Mouse (Mus musculus) adrenal gland, adult (tissue): ENCODE measurements around the gene Mgat4d.
"Not testable (repeated sequence)": the region's sequence is repeated elsewhere in the genome, so short reads cannot be mapped to it uniquely, and the experiment has no call there.

Experiments
- DNase-seq, 2 experiments: peaks; one replicate each; pipeline ENCODE4 v3.0.0; 2022 to 2023; ENCODE audit warnings: low spot score in 1 of 2; ENCODE audit not compliant: inconsistent age in 2 of 2

Gene Mgat4d

DNA sequence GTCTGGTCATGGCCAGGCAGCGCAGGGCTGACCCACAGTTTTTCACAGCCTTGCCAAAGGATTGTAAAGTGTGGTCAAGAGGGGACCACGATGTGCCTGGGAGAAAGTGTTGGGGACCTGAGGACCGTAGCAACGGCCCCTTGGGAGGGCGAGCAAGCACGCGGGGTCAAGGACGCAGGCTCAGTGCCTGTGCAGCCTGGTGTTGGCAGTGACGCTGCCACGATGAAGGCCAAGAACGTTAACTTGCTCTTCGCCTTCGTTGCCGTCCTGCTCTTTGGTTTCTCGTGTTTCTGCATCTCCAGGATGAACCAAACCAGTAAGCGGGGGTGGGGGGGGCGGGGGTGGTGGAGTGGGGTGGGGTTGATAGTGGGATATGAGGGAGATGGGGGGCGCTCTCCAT lies at the start of gene Mgat4d:
TSS of gene Mgat4d (plus strand) at position 209 of the 400 bp plus-strand sequence.
- DNase-seq = no peak

DNA sequence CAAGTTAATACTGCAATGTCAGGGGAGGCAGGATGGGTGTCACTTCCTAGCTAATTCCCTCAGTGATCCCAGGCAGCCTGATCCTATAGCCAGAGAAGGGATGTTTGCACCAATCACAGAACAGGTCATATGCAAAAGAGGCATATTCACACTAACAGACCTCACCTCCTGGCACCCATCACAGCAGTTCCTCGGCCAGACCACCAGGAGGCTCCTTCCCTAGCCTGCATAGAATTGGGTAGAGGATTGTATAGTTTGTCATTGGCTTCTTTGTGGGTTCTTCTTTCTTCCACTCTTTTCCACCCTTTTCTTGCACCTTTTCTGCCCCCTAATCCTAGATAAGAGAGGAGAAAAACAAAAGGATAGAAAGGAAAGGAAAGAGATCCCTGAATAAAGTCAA lies 48.1 kb upstream of the Mgat4d start:
- DNase-seq = peak in 1 of 2 experiments; percentile 54

DNA sequence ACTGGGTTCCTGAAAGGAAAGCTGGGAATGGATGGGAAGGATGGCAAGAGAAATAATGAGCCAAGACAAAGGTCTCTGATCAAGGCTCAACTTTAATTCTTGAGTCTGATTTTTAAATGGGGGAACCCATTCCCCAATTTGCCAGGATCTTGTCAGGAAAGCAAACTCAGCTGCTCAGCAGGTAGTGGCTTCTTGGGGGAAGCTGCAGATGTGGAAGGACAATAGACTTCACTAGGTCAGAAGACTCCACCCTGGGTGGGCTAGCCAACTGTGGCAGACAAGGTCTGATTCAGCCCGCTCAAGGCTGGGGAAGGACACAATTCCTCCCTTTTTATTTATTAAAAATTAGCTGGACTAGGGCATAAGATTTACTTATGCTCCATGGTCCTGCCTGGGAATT lies 43.3 kb upstream of the Mgat4d start:
- DNase-seq = no peak

DNA sequence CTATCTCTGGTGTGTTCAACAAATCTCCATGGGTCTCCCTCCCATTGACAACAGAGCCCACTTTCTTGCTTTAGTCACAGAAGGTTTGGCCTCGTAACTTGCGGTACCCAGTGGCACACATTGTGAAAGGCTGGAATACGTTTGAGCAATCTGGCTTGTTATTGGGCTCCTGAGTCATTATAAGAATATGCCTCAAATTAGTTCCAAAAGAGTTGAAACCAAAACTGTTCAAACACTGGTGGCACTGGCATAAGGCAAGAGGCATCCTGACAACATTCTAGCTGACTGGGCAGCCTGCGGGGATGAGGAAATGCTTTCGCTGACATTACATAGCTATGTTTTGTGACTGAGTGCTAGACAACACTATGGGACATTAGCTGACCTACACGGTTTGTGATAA lies 38.4 kb upstream of the Mgat4d start:
- peak in 1 of 2 experiments; percentile 45 for DNase-seq

DNA sequence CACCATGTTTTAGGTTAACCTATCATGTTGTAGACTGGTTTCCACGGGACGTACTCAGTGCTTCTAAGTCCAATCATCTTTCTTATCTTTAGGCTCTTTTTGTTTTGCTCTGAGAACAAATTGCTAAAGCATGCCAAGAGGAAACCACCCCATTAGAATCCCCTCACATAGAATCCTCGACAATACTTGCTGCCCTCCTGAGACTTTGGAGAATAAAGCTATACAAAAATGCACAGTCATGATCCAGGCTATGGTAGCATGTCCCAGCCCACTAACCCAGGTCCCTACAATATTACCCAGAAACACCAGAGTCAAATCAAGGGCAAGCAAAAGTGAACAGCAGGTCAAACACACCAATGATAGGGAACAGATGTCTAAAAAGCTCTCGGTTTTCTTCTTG lies 33.2 kb upstream of the Mgat4d start:
- DNase-seq = not testable (repeated sequence)

DNA sequence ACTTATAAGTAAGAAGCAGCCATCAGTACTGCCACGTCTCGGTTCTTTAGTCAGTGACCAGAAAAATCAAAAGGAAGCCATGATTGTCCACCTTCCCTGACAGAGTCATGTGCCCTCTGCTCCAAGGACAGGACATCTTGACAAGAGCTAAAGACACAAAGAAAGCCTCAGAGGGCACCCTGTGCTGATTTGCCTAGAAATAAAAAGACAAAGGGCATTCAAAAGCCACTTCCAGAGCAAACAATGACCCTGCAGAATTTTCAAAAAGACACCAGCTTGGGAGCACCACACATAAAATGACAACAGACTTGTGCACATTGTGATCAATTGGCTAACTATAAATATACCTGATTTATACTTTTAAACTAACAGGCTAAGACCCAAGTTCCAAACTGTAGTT lies 32.6 kb upstream of the Mgat4d start:
- no peak for DNase-seq

DNA sequence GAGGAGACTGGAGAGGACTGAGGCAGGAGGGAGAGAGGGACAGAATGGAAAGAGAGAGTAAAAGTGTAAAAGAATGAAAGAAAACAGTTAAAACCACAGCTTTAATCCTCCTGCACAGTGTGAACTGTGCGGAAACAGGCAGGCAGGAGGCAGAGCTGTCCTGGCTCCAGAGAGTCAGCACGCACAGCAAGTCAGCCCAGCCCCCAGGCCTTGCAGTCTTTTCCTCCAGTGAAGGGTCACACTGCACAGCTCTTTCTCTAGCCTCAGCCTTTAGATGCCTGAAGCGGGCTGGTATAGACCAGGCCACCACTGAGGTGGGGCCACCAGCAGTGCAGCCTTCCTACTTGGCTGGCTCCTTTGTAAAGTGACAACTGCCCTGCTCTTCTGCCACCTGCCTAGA lies 27.7 kb upstream of the Mgat4d start:
- DNase-seq = no peak

DNA sequence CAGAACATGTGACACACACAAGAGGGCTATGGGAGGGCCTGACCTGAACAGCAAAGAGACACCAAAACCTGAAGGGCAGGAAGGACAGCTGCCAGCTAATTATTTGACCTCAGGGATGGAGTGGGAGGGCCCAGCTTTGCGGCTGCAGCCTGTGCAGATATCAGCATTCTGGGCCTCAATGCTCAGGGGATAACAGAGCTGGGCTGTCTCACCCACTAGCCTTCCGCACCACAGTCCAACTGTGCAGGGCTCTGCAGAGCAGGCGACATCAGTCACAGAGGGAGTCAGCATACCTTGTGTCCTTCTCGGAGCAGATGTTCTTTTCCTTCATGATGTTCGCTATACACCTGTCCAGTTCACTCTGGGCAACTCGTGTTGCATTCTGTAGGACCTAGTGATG lies 25.9 kb upstream of the Mgat4d start:
- DNase-seq = no peak

DNA sequence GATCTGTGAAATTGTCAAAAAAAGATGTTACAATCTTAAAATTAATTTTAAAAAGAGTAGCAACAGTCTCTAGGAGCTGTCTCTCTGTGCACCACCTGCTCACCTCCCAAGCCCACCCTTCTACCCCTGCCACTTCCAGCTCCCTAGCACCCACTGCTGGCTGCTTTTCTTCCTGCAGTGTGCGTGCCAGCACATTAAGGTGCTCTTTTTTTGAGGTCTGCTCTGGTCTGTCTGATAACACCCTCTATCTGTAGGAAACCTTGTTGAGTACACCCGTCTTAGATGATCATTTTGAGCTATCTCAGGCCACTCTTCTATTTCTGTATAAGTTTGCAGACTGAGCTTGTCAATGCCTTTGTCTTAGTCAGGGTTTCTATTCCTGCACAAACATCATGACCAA lies 25.2 kb upstream of the Mgat4d start:
- no peak for DNase-seq

DNA sequence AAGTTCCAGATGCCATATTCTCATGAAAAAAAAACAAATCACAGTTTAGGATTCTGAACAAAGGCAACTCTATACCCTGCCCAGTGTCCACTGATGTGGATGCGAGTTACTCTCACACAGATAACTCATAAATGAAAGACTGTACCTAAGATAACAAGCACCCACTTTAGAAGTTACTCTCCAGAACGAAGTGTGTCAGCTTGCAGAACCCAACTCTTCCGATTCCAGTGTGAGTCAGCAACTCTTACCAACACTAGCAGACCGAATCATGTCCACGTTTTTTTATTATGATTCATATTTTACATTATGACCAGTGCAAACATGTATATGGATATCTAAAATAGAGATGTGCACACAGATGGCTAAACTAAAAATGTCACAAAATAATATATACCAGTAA lies 20.4 kb upstream of the Mgat4d start:
- DNase-seq = no peak

DNA sequence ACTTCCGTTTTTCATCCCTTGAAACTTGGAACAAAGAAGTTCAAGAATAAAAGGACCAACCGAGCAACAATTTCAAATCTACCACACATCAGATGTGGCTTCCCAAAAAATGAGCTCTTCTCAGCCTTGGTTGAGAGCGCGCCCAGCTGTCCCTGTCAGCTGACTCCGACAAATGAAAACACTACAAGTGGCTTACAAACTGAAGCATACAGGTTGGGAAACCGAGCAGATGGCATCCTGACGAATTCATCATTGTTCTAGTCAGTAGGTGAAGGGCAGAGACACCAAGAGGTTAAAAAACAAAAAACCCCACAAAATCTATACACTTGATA lies 16.7 kb upstream of the Mgat4d start:
- DNase-seq = no peak

DNA sequence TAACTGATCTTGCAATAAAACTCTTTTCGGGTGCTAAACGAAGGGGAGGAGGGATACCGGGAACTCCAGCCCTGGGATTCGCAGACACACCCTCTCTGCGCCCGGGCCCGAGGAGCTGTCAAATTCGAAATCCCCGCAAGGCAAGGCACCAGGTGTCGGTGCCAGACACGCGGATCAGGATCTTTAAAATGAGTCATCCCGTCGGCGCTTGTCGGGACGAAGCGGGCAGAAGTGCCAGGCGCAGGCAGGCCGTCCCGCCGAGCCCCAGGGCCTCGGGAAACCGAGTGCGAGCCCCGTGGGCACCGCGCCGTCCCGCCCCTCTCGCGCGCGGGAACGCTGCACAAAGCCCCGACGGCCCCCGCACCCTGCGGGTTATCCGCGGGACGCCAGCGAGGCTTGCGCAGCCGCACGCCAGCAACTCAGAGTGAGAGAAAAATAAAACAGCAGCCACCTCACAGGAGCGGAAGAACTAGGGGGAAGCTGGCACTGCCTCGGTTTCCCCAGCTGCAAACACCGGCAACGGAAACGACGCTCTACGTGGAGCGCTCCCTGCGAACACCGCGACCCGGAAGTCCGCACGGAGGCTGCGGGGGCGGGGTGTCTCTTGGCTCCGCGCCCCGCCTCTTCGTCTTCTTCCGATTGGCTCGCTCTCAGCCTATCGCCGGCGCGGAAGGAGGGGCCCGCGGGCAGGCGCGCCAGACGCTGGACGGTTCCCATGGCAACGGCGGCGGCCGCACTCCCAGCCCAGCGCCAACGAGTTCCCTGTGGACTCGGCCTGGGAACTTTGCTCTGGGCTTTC lies 16.2 kb upstream of the Mgat4d start, which contains the start of gene Elmod2:
TSS of gene Elmod2 (minus strand) at position 588 of the 799 bp plus-strand sequence.
- DNase-seq = peak; percentile 99

DNA sequence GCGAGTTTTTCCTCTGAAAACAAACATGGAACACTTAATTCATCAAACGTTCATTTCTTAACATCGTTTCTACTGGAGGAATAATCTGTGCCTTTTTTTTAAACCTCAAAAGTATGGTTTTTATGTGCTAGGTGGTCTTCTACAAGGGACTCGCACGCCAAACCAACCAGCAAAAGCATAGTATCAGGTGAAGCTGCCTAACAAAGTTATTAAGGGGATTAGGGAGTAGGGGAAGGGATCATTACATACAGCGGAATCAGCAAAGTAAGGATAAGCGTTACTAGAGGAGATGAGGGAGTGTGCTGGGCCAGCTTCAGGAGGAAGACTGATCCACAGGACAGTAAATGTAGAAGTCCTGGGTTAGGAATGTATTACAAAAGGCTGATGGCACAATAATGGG lies 15.4 kb upstream of the Mgat4d start:
- DNase-seq = no peak

DNA sequence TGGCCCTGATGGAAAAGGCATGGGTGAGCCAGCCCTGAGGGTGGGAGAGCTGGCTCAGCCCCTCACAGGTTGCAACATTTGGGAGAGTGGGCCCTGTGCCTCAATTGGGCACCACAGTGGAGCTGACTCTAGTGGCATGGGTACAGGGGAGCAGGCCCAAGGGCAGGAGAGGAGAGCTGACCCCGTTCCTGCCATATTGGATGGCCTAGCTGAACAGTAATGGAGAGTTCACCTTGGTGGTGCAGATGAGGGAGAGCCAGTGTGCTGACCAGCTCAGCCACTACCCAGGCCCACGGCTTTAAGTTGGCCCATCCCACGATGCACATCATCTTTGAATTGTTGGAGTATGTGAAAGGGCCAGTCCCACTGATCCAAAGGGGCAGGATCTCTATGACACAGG lies 6.2 kb upstream of the Mgat4d start:
- no peak for DNase-seq

DNA sequence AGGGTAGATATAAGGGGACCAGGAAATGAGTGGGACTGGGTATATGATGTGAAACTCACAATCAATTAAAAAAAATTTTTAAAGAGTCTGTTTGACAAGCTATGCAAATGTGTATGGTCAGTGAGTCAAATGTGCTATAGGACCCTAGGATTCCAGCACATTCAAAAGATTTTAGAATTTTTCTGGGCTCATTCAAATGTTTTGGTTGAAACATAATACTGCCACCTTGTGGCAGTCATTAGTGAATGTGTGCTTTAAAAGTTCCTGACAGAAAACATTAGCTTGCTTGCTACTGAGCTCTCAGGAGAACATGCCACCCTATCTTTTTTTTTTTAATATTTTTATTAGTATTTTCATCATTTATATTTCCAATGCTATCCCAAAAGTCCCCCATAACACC lies 5.6 kb upstream of the Mgat4d start:
- peak in 1 of 2 experiments; percentile 52 for DNase-seq

DNA sequence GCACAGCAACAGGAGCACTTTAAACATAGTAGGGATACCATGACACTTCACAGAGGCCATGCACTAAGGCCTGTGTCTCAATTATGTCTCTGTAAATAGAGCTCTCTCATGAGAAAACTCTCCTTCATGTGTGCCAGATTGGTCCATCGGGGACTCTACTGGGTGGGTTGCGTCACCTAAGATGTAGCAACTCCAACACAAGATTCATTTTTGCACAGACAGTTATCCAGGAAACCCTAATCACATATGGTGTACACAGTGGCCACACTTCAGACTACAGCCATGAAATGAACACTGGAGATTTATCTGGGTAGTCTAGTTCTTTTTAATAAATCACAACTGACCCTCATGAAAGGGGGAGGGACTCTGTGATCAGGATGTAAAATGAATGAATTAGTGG lies 3.0 kb downstream of the Mgat4d start:
- peak in 1 of 2 experiments; percentile 42 for DNase-seq

DNA sequence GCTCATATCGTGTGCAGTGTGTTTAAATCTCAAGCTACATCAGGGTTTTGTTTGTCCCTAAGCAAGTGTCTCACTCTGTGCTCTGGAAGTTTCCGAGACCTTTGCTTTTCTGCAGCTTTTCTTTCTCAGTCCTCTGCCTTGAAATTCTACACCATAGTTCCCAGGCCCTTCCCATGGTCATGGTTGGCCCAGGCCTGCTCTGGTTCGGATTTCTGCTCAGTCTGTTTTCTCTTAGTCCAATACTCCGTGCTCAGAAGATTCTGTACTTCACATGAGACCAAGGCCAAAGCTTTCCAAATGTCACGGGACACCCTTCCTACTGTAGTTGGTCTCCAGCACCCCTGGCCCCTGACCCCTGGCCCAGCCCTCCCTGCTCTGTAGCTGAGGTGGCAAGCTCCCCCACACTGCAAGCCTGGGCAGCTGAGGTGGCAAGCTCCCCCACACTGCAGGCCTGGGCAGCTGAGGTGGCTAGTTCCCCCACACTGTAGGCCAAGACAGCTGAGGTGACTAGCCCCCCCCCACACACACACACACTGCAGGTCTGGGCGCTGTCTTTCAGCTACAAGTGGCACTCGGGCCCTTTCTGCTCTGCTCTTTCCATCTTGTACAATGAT lies 15.0 kb downstream of the Mgat4d start:
- peak; percentile 23 to 32 for DNase-seq

DNA sequence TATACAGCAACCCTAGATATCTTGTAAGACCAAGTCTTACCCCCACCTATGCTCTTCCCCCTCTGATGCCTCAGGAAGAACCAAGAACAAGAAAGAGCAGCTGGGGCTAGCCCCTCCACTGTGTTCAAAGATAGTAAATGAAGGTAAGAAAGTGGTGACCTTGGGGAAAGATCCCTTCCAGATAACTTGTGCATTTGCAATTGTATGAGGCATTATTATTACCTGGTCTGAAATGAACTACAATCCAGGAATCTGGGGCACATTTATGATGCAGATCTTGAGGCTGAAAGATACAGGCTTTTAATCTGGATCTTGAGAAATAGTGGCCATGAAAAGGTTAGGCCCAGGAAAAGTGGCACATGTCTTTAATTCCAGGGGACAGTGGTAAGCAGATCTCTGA lies 29.0 kb downstream of the Mgat4d start:
- no peak for DNase-seq

DNA sequence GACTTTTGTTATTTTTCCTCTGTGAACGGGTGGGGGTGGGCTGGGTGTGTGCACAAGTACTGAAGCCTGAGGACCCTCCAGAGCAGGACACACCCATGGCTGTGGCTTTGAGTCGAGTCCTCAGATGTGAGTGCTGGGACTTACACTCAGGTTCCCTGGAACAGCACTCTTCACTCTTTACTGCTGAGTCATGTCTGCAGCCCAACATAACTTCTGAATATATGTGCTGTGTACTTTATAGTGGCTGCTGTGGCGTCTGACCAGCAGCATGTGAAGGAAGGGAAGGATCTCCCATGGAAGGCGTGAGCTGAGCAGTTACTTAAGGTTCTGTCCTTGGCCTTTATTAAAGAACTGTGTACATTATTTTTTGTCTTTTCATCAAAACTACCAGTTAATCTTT lies 31.9 kb downstream of the Mgat4d start:
- DNase-seq = no peak

DNA sequence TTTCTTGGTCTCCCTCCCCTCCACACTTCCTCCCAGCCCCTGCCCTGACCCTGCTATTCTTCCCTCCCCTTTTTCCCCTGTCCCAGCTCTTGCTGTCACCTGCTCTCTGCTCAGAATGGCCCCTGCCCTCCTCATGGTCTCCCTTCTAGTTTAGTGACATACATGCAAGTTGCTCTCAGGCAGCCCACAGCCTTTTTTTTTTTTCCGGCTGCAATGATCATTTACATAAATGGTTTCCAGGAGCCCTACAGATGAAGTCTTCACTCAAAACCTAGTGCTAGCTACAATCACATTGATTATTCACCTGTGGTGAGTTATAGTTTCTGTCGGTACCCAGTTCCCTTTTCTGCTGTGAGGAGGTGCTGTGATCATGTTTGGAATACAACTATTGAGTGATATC lies 32.7 kb downstream of the Mgat4d start:
- DNase-seq = no peak

DNA sequence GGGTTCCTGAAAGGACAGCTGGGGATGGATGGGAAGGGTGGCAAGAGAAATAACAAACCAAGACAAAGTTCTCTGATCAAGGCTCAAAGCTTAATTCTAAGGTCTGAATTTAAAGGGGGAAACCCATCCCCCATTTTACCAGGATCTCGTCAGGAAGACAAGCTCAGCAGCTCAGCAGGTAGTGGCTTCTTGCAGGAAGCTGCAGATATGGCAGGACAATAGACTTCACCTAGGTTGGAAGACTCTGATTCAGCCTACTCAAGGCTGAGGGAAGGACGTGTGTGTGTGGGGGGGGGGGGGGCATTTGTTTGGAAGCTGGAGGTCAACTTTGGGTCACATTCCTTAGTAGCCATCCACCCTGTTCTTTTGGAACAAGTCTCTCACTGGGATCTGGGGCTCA lies 34.6 kb downstream of the Mgat4d start:
- DNase-seq = no peak

DNA sequence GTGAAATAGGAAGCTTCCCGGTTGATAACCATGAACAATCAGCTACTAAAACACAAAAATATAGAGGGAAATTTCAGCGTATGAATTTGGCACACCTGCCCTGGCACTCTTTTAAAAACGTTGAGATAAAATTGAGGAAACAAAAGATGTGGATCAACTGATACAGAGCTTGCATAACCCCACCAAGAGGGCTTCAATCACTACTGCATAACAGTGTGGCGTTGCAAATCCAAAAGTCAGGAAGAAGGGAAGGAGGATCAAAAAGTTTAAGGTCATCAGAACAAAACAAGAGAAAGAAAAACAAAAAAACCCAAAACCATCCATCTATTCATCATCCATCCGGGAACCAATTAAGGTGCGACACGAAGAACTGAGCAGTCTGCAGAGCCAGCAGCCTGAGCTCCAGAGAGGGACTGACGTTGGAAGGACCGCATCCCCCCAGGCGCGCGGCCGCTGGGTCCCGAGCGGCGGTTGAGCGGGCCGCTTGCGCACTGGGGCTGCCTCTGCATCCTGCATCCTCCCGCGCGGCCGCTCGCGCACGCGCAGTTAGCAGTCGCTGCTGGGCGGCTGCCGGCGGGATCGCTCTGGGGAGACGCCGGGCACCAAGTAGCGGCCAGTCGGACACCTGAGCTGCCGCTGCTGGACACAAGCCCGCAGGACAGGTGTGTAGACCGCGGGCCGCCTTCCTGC lies 41.2 kb downstream of the Mgat4d start, which contains the start of gene Clgn:
TSS of gene Clgn (plus strand) at position 552 of the 690 bp plus-strand sequence.
- peak; percentile 35 to 54 for DNase-seq
